Mouse (Mus musculus): Measurements from ENCODE around the gene Rnf186.

GRCm38 (mm10) chr4:139001026-139001425 lies 34.1 kb downstream of the Rnf186 start:
- TF ChIP-seq EP300 (optimal IDR thresholded peaks at IDR 0.05): no peak
- TF ChIP-seq CTCF (IDR thresholded peaks at IDR 0.05; ENCODE audit: low read depth): no peak

Measured in stomach, postnatal 0 days (tissue).